Mouse (Mus musculus): ENCODE measurements at regions not wholly inside any gene's neighbourhood (a gene's known extent, or its start where the extent isn't known, plus 50 kb on each side); places are given as distances from the start of the nearest gene placed in this dataset.

DNA sequence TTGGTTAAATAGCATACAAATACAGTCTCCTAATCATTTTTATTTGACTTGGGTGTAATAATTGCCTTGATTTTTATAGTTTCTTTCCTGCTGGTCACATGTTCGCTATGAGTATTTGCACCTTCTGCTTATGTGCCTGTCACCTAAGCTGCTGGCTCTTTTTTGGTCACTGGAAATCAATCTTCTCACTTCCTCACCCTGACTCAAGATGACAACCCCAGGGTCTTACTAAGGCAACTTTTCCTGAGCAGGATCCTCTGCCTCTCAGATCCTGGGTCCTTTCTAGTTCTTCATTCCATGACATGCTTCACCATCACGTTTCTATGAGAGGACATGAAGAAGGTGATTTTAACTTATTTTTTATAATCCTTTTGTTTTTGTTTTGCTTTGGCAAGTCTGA, 762.6 kb upstream of the Lrrc6 start:
- no peak overlapping the region for H3K4me2 ChIP-seq (ENCODE audit: low read depth, low read length)
- ATAC-seq (replicated peaks; ENCODE audit: insufficient number of reproducible peaks, low FRiP score, low TSS enrichment, low read depth) (no peak), DNase-seq (ENCODE audit: low spot score) (no peak)
- no peaks in the 10 kb centered on the region for H3K4me1 ChIP-seq (ENCODE audit: control insufficient read depth, insufficient read depth, low read length)
- no peak overlapping the region for H3K4me3 ChIP-seq (ENCODE audit: low read depth, low read length)
- H3K9ac ChIP-seq (replicated peaks; ENCODE audit: low read length), result no peak overlapping the region
- no peaks in the 10 kb centered on the region for H3K27me3 ChIP-seq (ENCODE audit: control insufficient read depth, insufficient read depth, low read length)
- no peaks in the 10 kb centered on the region for H3K9me3 ChIP-seq (replicated peaks; ENCODE audit: control insufficient read depth, low read length)
- 67% methylated on average over 2 of the region's 2 CpGs for WGBS
- no peak overlapping the region for H3K27ac ChIP-seq (replicated peaks; ENCODE audit: low read depth, low read length)
- no peaks in the 10 kb centered on the region for H3K36me3 ChIP-seq (replicated peaks; ENCODE audit: control insufficient read depth, insufficient read depth, low read depth, low read length)

DNA sequence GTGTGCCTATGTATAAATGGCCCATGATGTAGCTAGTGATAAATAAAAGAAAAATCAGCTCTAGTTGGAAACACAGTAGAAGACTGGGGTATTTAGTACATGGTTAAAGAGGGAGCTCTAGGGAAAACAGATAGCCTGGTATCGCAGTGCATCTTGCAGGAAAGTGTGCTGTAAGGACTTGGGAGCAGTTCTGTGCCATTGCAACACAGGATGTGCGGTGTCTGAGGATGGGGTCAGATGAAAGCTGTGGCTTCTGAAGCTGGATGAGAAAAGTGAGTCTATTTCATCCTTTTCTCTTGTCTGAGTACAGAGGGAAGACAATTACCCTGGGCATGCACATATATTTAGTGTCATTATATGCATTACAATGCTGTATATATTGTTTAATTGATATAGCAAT, 761.6 kb upstream of the Lrrc6 start:
- Histone ChIP-seq H3K9ac (replicated peaks; ENCODE audit: low read length) (no peak overlapping the region), H3K4me2 (ENCODE audit: low read depth, low read length) (no peak overlapping the region), H3K36me3 (replicated peaks; ENCODE audit: control insufficient read depth, insufficient read depth, low read depth, low read length) (no peaks in the 10 kb centered on the region), H3K27ac (replicated peaks; ENCODE audit: low read depth, low read length) (no peak overlapping the region), H3K27me3 (ENCODE audit: control insufficient read depth, insufficient read depth, low read length) (no peaks in the 10 kb centered on the region), H3K4me3 (ENCODE audit: low read depth, low read length) (no peak overlapping the region), H3K4me1 (ENCODE audit: control insufficient read depth, insufficient read depth, low read length) (no peaks in the 10 kb centered on the region), H3K9me3 (replicated peaks; ENCODE audit: control insufficient read depth, low read length) (no peaks in the 10 kb centered on the region)
- DNase-seq (ENCODE audit: low spot score), result no peak
- 98% methylated on average over 2 of the region's 2 CpGs for WGBS
- ATAC-seq (replicated peaks; ENCODE audit: insufficient number of reproducible peaks, low FRiP score, low TSS enrichment, low read depth), result no peak

- no peaks in the 10 kb centered on the region for H3K9me3 ChIP-seq (replicated peaks; ENCODE audit: control insufficient read depth, low read length)
- 75% methylated on average over 3 of the region's 3 CpGs for WGBS
- H3K4me3 ChIP-seq (ENCODE audit: low read depth, low read length), result no peak overlapping the region
- no peaks in the 10 kb centered on the region for H3K36me3 ChIP-seq (replicated peaks; ENCODE audit: control insufficient read depth, insufficient read depth, low read depth, low read length)
- H3K27ac ChIP-seq (replicated peaks; ENCODE audit: low read depth, low read length), result no peak overlapping the region
- H3K4me2 ChIP-seq (ENCODE audit: low read depth, low read length), result no peak overlapping the region
- H3K27me3 ChIP-seq (ENCODE audit: control insufficient read depth, insufficient read depth, low read length), result no peaks in the 10 kb centered on the region
- ATAC-seq (replicated peaks; ENCODE audit: insufficient number of reproducible peaks, low FRiP score, low TSS enrichment, low read depth) (no peak), DNase-seq (ENCODE audit: low spot score) (no peak)
- H3K4me1 ChIP-seq (ENCODE audit: control insufficient read depth, insufficient read depth, low read length), result no peaks in the 10 kb centered on the region
- H3K9ac ChIP-seq (replicated peaks; ENCODE audit: low read length), result no peak overlapping the region
Measured at GRCm38 (mm10) chr15:67260666-67261065, 760.0 kb upstream of the Lrrc6 start.

DNA sequence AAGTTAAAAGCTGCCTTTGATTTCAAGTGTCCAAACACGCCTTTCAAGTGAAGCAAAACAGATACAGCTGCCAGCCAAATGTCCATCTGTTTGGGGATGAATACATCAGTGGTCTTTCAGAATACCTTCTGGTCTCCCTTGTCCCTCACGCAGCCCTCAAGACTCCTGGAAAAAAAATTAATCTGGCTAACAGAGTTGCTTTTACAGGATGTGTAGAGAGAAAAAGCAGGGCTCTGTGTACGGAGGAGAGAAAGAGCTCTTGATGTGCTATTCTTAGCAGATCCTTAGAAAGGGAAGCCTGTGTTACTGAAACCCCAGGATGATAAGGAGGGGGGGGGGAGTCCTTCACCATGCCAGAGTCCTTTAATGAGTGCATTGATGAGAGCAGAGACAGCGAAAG, 748.4 kb upstream of the Lrrc6 start:
- Histone ChIP-seq H3K9me3 (replicated peaks; ENCODE audit: control insufficient read depth, low read length) (no peaks in the 10 kb centered on the region), H3K9ac (replicated peaks; ENCODE audit: low read length) (no peak overlapping the region), H3K4me1 (ENCODE audit: control insufficient read depth, insufficient read depth, low read length) (no peaks in the 10 kb centered on the region), H3K4me3 (ENCODE audit: low read depth, low read length) (no peak overlapping the region), H3K27me3 (ENCODE audit: control insufficient read depth, insufficient read depth, low read length) (no peaks in the 10 kb centered on the region), H3K27ac (replicated peaks; ENCODE audit: low read depth, low read length) (no peak overlapping the region), H3K4me2 (ENCODE audit: low read depth, low read length) (no peak overlapping the region), H3K36me3 (replicated peaks; ENCODE audit: control insufficient read depth, insufficient read depth, low read depth, low read length) (no peaks in the 10 kb centered on the region)
- DNase-seq (ENCODE audit: low spot score) (peak; percentile 60), ATAC-seq (replicated peaks; ENCODE audit: insufficient number of reproducible peaks, low FRiP score, low TSS enrichment, low read depth) (no peak)
- WGBS, result 18% methylated on average over 4 of the region's 4 CpGs

- no peaks in the 10 kb centered on the region for H3K27me3 ChIP-seq (ENCODE audit: control insufficient read depth, insufficient read depth, low read length)
- H3K4me1 ChIP-seq (ENCODE audit: control insufficient read depth, insufficient read depth, low read length), result no peaks in the 10 kb centered on the region
- H3K27ac ChIP-seq (replicated peaks; ENCODE audit: low read depth, low read length), result no peak overlapping the region
- ATAC-seq (replicated peaks; ENCODE audit: insufficient number of reproducible peaks, low FRiP score, low TSS enrichment, low read depth), result no peak
- no peak overlapping the region for H3K4me3 ChIP-seq (ENCODE audit: low read depth, low read length)
- H3K9ac ChIP-seq (replicated peaks; ENCODE audit: low read length), result no peak overlapping the region
- no peaks in the 10 kb centered on the region for H3K36me3 ChIP-seq (replicated peaks; ENCODE audit: control insufficient read depth, insufficient read depth, low read depth, low read length)
- no peaks in the 10 kb centered on the region for H3K9me3 ChIP-seq (replicated peaks; ENCODE audit: control insufficient read depth, low read length)
- H3K4me2 ChIP-seq (ENCODE audit: low read depth, low read length), result no peak overlapping the region
- DNase-seq (ENCODE audit: low spot score), result no peak
Measured at GRCm38 (mm10) chr15:67248471-67248870, 747.8 kb upstream of the Lrrc6 start.

GRCm38 (mm10) chr15:67245658-67246268, 745.1 kb upstream of the Lrrc6 start:
- H3K36me3 ChIP-seq (replicated peaks; ENCODE audit: control insufficient read depth, insufficient read depth, low read depth, low read length), result no peaks in the 10 kb centered on the region
- no peaks in the 10 kb centered on the region for H3K9me3 ChIP-seq (replicated peaks; ENCODE audit: control insufficient read depth, low read length)
- H3K4me3 ChIP-seq (ENCODE audit: low read depth, low read length), result no peak overlapping the region
- H3K27ac ChIP-seq (replicated peaks; ENCODE audit: low read depth, low read length), result no peak overlapping the region
- no peak overlapping the region for H3K4me2 ChIP-seq (ENCODE audit: low read depth, low read length)
- no peaks in the 10 kb centered on the region for H3K4me1 ChIP-seq (ENCODE audit: control insufficient read depth, insufficient read depth, low read length)
- 72% methylated on average over 4 of the region's 4 CpGs for WGBS
- H3K27me3 ChIP-seq (ENCODE audit: control insufficient read depth, insufficient read depth, low read length), result no peaks in the 10 kb centered on the region
- no peak for ATAC-seq (replicated peaks; ENCODE audit: insufficient number of reproducible peaks, low FRiP score, low TSS enrichment, low read depth)
- peak; percentile 40 for DNase-seq (ENCODE audit: low spot score)
- H3K9ac ChIP-seq (replicated peaks; ENCODE audit: low read length), result no peak overlapping the region

GRCm38 (mm10) chr15:67244908-67245657, 744.4 kb upstream of the Lrrc6 start:
- H3K27ac ChIP-seq (replicated peaks; ENCODE audit: low read depth, low read length), result no peak overlapping the region
- H3K9me3 ChIP-seq (replicated peaks; ENCODE audit: control insufficient read depth, low read length), result no peaks in the 10 kb centered on the region
- no peak overlapping the region for H3K9ac ChIP-seq (replicated peaks; ENCODE audit: low read length)
- ATAC-seq (replicated peaks; ENCODE audit: insufficient number of reproducible peaks, low FRiP score, low TSS enrichment, low read depth) (peak; percentile 67; the same call in 1 of the 2 replicates), DNase-seq (ENCODE audit: low spot score) (no peak)
- H3K36me3 ChIP-seq (replicated peaks; ENCODE audit: control insufficient read depth, insufficient read depth, low read depth, low read length), result no peaks in the 10 kb centered on the region
- no peak overlapping the region for H3K4me3 ChIP-seq (ENCODE audit: low read depth, low read length)
- no peaks in the 10 kb centered on the region for H3K4me1 ChIP-seq (ENCODE audit: control insufficient read depth, insufficient read depth, low read length)
- no peak overlapping the region for H3K4me2 ChIP-seq (ENCODE audit: low read depth, low read length)
- WGBS, result 62% methylated on average over 10 of the region's 10 CpGs
- H3K27me3 ChIP-seq (ENCODE audit: control insufficient read depth, insufficient read depth, low read length), result no peaks in the 10 kb centered on the region

DNA sequence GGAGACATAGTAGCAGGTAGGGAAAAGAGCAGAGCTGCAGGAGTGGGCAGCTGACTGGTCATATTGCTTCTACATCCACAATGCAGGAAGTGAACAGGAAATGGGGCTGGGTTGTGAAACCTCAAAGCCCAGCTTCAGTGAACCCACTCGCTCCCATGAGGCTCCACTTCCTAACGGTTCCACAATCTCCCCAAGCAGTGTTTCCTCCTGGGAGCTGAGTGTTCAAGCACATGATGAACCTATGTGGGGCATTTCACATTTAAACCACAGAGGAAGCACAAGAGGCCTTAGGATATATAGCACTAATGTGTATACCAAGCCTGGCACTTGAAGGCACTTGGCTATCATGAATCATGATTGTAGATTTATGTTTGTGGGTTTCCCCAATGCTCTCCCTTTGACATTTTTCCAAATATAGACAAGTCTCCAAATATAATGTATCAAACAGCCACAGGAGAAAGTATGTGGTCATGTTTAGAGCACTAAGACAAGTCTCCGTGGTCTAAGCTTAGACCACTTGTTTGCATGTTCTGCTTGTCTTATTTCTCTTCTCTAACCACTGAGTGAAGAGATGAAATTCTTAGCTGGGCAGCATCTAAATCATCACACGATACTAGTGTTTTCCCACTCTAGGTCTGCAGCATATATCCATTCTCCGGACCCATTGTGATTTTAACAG, 734.5 kb upstream of the Lrrc6 start:
- Histone ChIP-seq H3K4me1 (ENCODE audit: control insufficient read depth, insufficient read depth, low read length) (no peaks in the 10 kb centered on the region), H3K4me3 (ENCODE audit: low read depth, low read length) (no peak overlapping the region), H3K9me3 (replicated peaks; ENCODE audit: control insufficient read depth, low read length) (no peaks in the 10 kb centered on the region), H3K27me3 (ENCODE audit: control insufficient read depth, insufficient read depth, low read length) (no peaks in the 10 kb centered on the region), H3K4me2 (ENCODE audit: low read depth, low read length) (no peak overlapping the region), H3K36me3 (replicated peaks; ENCODE audit: control insufficient read depth, insufficient read depth, low read depth, low read length) (no peaks in the 10 kb centered on the region), H3K9ac (replicated peaks; ENCODE audit: low read length) (no peak overlapping the region), H3K27ac (replicated peaks; ENCODE audit: low read depth, low read length) (no peak overlapping the region)
- ATAC-seq (replicated peaks; ENCODE audit: insufficient number of reproducible peaks, low FRiP score, low TSS enrichment, low read depth) (no peak), DNase-seq (ENCODE audit: low spot score) (no peak)
- WGBS, result 82% methylated on average over 5 of the region's 5 CpGs
